Mouse (Mus musculus): ENCODE measurements around the gene Svbp. TPM values are rescaled to one million over a fixed set of nuclear protein-coding genes. Genes with fewer than 3 reads are reported as not detected.

Svbp gene
- polyA plus RNA-seq, 1 experiment from 2014 or later: 91.9 TPM

GRCm38 (mm10) chr4:119245556-119245955 is 50.5 kb downstream of the Svbp start:
- H3K4me3 ChIP-seq (replicated peaks): no peak overlapping the region
- peaks cover 6% of the 10 kb centered on the region for H3K36me3 ChIP-seq (replicated peaks)
- 0 out of 2 replicates have a peak, but pooled peaks cover 7% of the 10 kb centered on the region for H3K4me1 ChIP-seq (replicated peaks)
- no peak overlapping the region for H3K9ac ChIP-seq
- H3K27ac ChIP-seq (replicated peaks): no peak overlapping the region
- H3K4me2 ChIP-seq: no peak overlapping the region
- 71% methylated on average over 7 of the region's 7 CpGs for WGBS (ENCODE audit: insufficient replicate concordance)
- no peak for ATAC-seq (ENCODE audit: insufficient read depth)
- no peaks in the 10 kb centered on the region for H3K9me3 ChIP-seq (replicated peaks)
- no peaks in the 10 kb centered on the region for H3K27me3 ChIP-seq

DNA sequence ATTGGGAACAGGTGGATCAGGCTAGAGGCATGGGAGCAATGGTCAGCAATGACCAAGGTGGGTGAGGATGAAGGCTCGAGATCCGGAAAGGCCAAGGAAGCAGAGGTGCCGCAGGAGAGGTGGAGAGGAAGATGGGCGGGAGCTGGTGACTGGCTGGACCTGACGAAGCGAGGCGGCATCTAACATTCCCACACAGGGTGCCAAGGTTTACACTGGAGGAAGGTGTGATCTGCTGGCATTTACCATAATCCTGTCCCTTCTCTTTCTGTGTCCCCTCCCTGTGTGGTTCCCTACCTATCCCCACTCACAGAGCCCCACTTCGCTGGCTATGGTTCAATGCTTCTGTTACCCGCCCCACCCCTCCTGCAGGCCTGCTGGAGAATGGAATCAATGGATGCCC is 50.9 kb downstream of the Svbp start:
- no peak overlapping the region for H3K9ac ChIP-seq
- no peak overlapping the region for H3K4me2 ChIP-seq
- no peak overlapping the region for H3K27ac ChIP-seq (replicated peaks)
- WGBS (ENCODE audit: insufficient replicate concordance): 85% methylated on average over 9 of the region's 9 CpGs
- no peak for ATAC-seq (ENCODE audit: insufficient read depth)
- no peak overlapping the region for H3K4me3 ChIP-seq (replicated peaks)
- 0 out of 2 replicates have a peak, but pooled peaks cover 7% of the 10 kb centered on the region for H3K4me1 ChIP-seq (replicated peaks)
- no peaks in the 10 kb centered on the region for H3K27me3 ChIP-seq
- peaks cover 6% of the 10 kb centered on the region for H3K36me3 ChIP-seq (replicated peaks)
- no peaks in the 10 kb centered on the region for H3K9me3 ChIP-seq (replicated peaks)

GRCm38 (mm10) chr4:119246688-119247225 is 51.7 kb downstream of the Svbp start:
- 69% methylated on average over 14 of the region's 14 CpGs for WGBS (ENCODE audit: insufficient replicate concordance)

DNA sequence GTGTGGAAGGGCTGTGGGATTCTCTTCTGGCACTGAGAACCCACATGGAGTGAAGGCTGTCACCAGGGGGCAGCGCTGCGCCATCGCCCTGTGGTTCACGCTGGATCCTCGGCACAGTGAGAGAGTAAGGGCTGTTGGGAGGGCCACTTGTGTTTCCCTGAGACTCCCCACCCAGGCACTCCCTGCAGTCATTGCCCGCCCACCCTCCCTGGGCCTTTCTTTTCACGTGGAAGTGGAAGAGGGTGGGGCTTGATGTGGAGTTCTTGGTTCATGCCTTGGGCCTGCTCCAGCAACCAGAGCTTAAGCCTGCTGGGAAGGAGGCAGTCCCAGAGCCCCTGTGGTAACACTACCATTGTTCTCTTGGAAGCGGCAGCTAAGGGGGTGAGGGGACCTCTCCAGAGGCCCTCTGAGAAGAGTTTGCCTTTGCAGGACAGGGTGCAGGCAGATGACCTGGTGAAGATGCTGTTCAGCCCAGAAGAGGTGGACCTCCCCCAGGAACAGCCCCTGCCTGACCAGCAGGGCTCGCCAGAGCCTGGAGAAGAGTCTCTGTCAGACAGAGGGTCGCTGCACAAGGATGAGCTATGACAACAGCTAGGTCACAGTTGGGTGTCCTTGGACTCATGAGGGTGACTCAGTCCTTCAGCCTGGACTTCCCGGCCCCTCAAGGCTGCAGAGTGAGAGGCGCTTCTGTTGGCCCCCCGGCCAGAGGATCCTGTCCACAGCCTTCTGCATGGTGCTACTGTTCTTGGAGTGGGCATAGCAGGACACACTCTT is 52.5 kb downstream of the Svbp start:
- no peak overlapping the region for H3K4me3 ChIP-seq (replicated peaks)
- H3K36me3 ChIP-seq (replicated peaks): peaks cover 6% of the 10 kb centered on the region; the same call in 1 of the 2 replicates
- H3K27ac ChIP-seq (replicated peaks): no peak overlapping the region
- no peaks in the 10 kb centered on the region for H3K27me3 ChIP-seq
- no peaks in the 10 kb centered on the region for H3K4me1 ChIP-seq (replicated peaks)
- no peak overlapping the region for H3K4me2 ChIP-seq
- H3K9ac ChIP-seq: no peak overlapping the region
- 34% methylated on average over 13 of the region's 13 CpGs for WGBS (ENCODE audit: insufficient replicate concordance)
- ATAC-seq (ENCODE audit: insufficient read depth): no peak
- H3K9me3 ChIP-seq (replicated peaks): no peaks in the 10 kb centered on the region

More at GRCm38 (mm10) chr4:119246688-119247225, 51.7 kb downstream of the Svbp start:
- H3K4me1 ChIP-seq (replicated peaks): 0 out of 2 replicates have a peak, but pooled peaks cover 7% of the 10 kb centered on the region
- H3K27ac ChIP-seq (replicated peaks): no peak overlapping the region
- no peak overlapping the region for H3K4me2 ChIP-seq
- H3K9ac ChIP-seq: no peak overlapping the region
- ATAC-seq (ENCODE audit: insufficient read depth): no peak
- H3K4me3 ChIP-seq (replicated peaks): no peak overlapping the region
- H3K36me3 ChIP-seq (replicated peaks): peaks cover 6% of the 10 kb centered on the region
- no peaks in the 10 kb centered on the region for H3K9me3 ChIP-seq (replicated peaks)
- H3K27me3 ChIP-seq: no peaks in the 10 kb centered on the region

DNA sequence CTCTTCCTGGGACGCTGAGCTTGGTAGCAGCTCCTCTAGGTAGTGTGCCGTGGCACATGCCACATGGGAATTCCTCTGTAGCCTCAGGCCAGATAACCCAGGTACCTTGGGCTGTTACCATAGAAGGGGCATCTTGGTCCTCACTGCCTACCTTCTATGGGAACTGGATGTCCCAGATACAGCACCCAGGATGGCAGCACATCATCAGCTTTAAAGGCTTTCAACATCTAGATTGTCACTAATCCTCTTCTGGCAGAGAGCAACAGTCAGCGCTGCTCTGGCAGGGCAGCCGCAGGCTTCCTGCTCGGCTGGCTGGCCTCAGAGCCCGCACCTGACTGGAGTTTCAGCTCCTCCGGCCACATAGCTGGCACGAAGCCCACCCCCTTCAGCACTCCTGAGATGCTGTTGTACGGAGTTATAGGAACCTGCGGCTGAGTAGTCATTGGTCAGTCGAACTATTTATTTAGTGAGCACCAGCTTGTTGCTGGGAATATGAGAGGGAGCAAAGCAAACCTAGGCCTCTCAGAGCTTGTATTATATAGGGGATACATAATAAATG is 53.4 kb downstream of the Svbp start:
- Histone ChIP-seq H3K27me3 (no peaks in the 10 kb centered on the region), H3K27ac (replicated peaks) (no peak overlapping the region), H3K4me3 (replicated peaks) (no peak overlapping the region), H3K9ac (no peak overlapping the region), H3K36me3 (replicated peaks) (peaks cover 6% of the 10 kb centered on the region; the same call in 1 of the 2 replicates), H3K9me3 (replicated peaks) (no peaks in the 10 kb centered on the region), H3K4me2 (no peak overlapping the region), H3K4me1 (replicated peaks) (no peaks in the 10 kb centered on the region)
- ATAC-seq (ENCODE audit: insufficient read depth): no peak
- 67% methylated on average over 11 of the region's 11 CpGs for whole genome bisulfite sequencing (ENCODE audit: insufficient replicate concordance)

Other genes starting within 250 kb of the Svbp start
- not detected in 2 replicates for gene Lao1, start 233.7 kb upstream of the Svbp start, polyA plus RNA-seq (2015; fragmentation: Nextera tagmentation; extraction: Ambion mirVana)
- 293 and 326 TPM in 2 replicates for gene Slc2a1, start 86.6 kb upstream of the Svbp start, polyA plus RNA-seq (2015; fragmentation: Nextera tagmentation; extraction: Ambion mirVana)
- gene Zfp691, start 21.1 kb upstream of the Svbp start, polyA plus RNA-seq (2015; fragmentation: Nextera tagmentation; extraction: Ambion mirVana): 2.2 and 2.5 TPM in 2 replicates
- gene Ermap, start 5.3 kb upstream of the Svbp start, polyA plus RNA-seq (2015; fragmentation: Nextera tagmentation; extraction: Ambion mirVana): 386 and 428 TPM in 2 replicates
- not detected in 2 replicates for gene Tmem269, start 22.9 kb downstream of the Svbp start, polyA plus RNA-seq (2015; fragmentation: Nextera tagmentation; extraction: Ambion mirVana)
- 11.4 and 11.5 TPM in 2 replicates for gene AU022252, start 37.4 kb downstream of the Svbp start, polyA plus RNA-seq (2015; fragmentation: Nextera tagmentation; extraction: Ambion mirVana)
- 8.0 and 9.2 TPM in 2 replicates for gene P3h1, start 37.6 kb downstream of the Svbp start, polyA plus RNA-seq (2015; fragmentation: Nextera tagmentation; extraction: Ambion mirVana)
- gene Cldn19, start 60.1 kb downstream of the Svbp start, polyA plus RNA-seq (2015; fragmentation: Nextera tagmentation; extraction: Ambion mirVana): not detected in 2 replicates
- gene Ybx1, start 99.3 kb downstream of the Svbp start, polyA plus RNA-seq (2015; fragmentation: Nextera tagmentation; extraction: Ambion mirVana): 219 and 221 TPM in 2 replicates
- 44.8 and 53.9 TPM in 2 replicates for gene Ppih, start 125.2 kb downstream of the Svbp start, polyA plus RNA-seq (2015; fragmentation: Nextera tagmentation; extraction: Ambion mirVana)
- gene Ccdc30, start 220.2 kb downstream of the Svbp start, polyA plus RNA-seq (2015; fragmentation: Nextera tagmentation; extraction: Ambion mirVana): 1.1 and 1.5 TPM in 2 replicates
- gene Ppcs, start 227.1 kb downstream of the Svbp start, polyA plus RNA-seq (2015; fragmentation: Nextera tagmentation; extraction: Ambion mirVana): 13.0 and 14.5 TPM in 2 replicates
- gene Zmynd12, start 227.5 kb downstream of the Svbp start, polyA plus RNA-seq (2015; fragmentation: Nextera tagmentation; extraction: Ambion mirVana): 0.09 and 0.13 TPM in 2 replicates

Data from liver, embryonic 15.5 days (tissue).